Mouse (Mus musculus) cerebellum, adult 2 months (tissue): ENCODE measurements around the gene Crlf1.

Experiments used
- CTCF ChIP-seq: fragments of 200-500 bp; IDR thresholded peaks from 2 replicates; pipeline ENCODE4 v1.5.1; 2011; ENCODE audit warnings: low read depth, mild to moderate bottlenecking, control low read depth, low read length, moderate library complexity, borderline replicate concordance; ENCODE audit not compliant: insufficient read depth
- POLR2A ChIP-seq: fragments of 200-500 bp; IDR thresholded peaks from 2 replicates; pipeline ENCODE4 v1.6.1; 2011; ENCODE audit warnings: low read length, control low read depth, borderline replicate concordance; ENCODE audit not compliant: insufficient read depth

DNA sequence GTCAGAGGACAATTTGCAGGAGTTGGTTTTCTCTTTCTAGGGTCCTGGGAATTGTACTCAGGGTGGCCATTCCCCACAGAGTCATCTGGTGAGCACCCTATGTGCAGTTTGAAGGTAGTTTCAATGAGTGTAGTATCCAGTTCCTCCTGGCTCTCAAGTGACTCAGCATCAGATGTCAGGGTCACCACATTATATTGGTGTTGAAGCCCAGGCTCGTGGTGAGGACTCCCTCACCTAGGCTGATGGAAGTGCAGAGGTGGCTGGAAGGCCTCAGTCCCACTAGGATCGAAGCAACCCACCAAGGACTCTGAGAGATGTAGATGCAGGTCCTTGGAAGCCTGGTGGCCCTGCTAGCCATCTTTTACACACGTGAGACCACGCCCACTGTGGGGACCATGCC, 53.5 kb downstream of the Crlf1 start:
- TF ChIP-seq CTCF (no peak), POLR2A (no peak)
